Mouse (Mus musculus): ENCODE measurements around the gene Ngef. TPM values are rescaled to one million over a fixed set of nuclear protein-coding genes. Genes with fewer than 3 reads are reported as not detected.

Gene Ngef
- 0.49 to 0.75 TPM in 2 of 4 replicates, not detected in the others for total RNA-seq (2023)

GRCm38 (mm10) chr1:87573800-87574215 lies at the start of gene Ngef:
Gene Ngef, minus strand, starts transcription at chr1:87573870.

GRCm38 (mm10) chr1:87620211-87620668 lies 46.6 kb upstream of the Ngef start, which contains the start of gene Inpp5d:
Gene Inpp5d, plus strand, starts transcription at chr1:87620312.

GRCm38 (mm10) chr1:87509561-87510165 lies 64.0 kb downstream of the Ngef start, which contains the start of gene Neu2:
Gene Neu2, plus strand, starts transcription at chr1:87509889.

GRCm38 (mm10) chr1:87469971-87470370 lies 103.7 kb downstream of the Ngef start, which contains the start of gene Snorc:
Gene Snorc, plus strand, starts transcription at chr1:87470271.

Other genes with a start within 250 kb of the Ngef start
- gene Gigyf2, start 246.9 kb downstream of the Ngef start, total RNA-seq (2023), result 112 to 143 TPM (median 127 TPM) in 4 replicates
- gene Kcnj13, start 179.1 kb downstream of the Ngef start, total RNA-seq (2023), result not detected in 4 replicates
- gene Snorc, start 103.6 kb downstream of the Ngef start, total RNA-seq (2023), result not detected in 4 replicates
- not detected in 4 replicates for gene Neu2, start 64.0 kb downstream of the Ngef start, total RNA-seq (2023)
- 668 to 754 TPM (median 723 TPM) in 4 replicates for gene Inpp5d, start 46.4 kb upstream of the Ngef start, total RNA-seq (2023)
- 92.5 to 106 TPM (median 101 TPM) in 4 replicates for gene Atg16l1, start 182.0 kb upstream of the Ngef start, total RNA-seq (2023)
- 5.4 to 7.4 TPM (median 7.2 TPM) in 4 replicates for gene Sag, start 229.8 kb upstream of the Ngef start, total RNA-seq (2023)